Mouse (Mus musculus) lung, embryonic 14.5 days (tissue): ENCODE measurements around the gene Snf8. TPM values are rescaled to one million over a fixed set of nuclear protein-coding genes. Genes with fewer than 3 reads are reported as not detected.

ENCODE experiments used
- ATAC-seq: fragments of 200-750 bp; cut with Nextera tagmentation; 2 replicates; pipeline ENCODE4 v1.8.0; 2017; ENCODE audit warnings: mild to moderate bottlenecking, moderate TSS enrichment, moderate library complexity; ENCODE audit not compliant: insufficient read depth
- DNase-seq: peaks from one replicate; pipeline ENCODE4 v3.0.0-alpha.2; 2015
- H3K27ac ChIP-seq: fragments of 300-500 bp; sonication (generic); 2 replicates; pipeline ENCODE4 v1.5.1; 2014; ENCODE audit warnings: low read depth, mild to moderate bottlenecking, moderate library complexity
- H3K27me3 ChIP-seq: fragments of 300-500 bp; sonication (generic); 2 replicates; pipeline ENCODE4 v1.6.1; 2014; ENCODE audit warnings: low read length, control low read depth; ENCODE audit not compliant: insufficient read depth
- H3K36me3 ChIP-seq: fragments of 300-500 bp; sonication (generic); 2 replicates; pipeline ENCODE4 v1.6.1; 2014; ENCODE audit warnings: control low read depth; ENCODE audit not compliant: insufficient read depth
- H3K4me1 ChIP-seq: fragments of 300-500 bp; sonication (generic); 2 replicates; pipeline ENCODE4 v1.6.1; 2014; ENCODE audit warnings: antibody characterized with exemption, control low read depth; ENCODE audit not compliant: insufficient read depth
- H3K4me2 ChIP-seq: fragments of 300-500 bp; sonication (generic); 2 replicates; pipeline ENCODE4 v1.6.1; 2014; ENCODE audit warnings: mild to moderate bottlenecking
- H3K4me3 ChIP-seq: fragments of 300-500 bp; sonication (generic); 2 replicates; pipeline ENCODE4 v1.5.1; 2014; ENCODE audit warnings: low read depth, low read length
- H3K9ac ChIP-seq: fragments of 300-500 bp; sonication (generic); 2 replicates; pipeline ENCODE4 v1.6.1; 2014
- H3K9me3 ChIP-seq: fragments of 300-500 bp; sonication (generic); 2 replicates; pipeline ENCODE4 v1.6.1; 2016; ENCODE audit warnings: low read depth, low read length, control low read depth
- CTCF ChIP-seq: IDR thresholded peaks from 2 replicates; pipeline ENCODE4 v1.5.1; 2016; ENCODE audit warnings: antibody characterized with exemption, low read depth
- WGBS: fragments of 180-500 bp; shearing (Covaris S2); extraction: QIAGEN DNeasy Blood & Tissue Kit; methylation state at CpG from one replicate; pipeline ENCODE4 v1.1.7; 2014; 5-methylcytosine and 5-hydroxymethylcytosine counted together
- polyA plus RNA-seq: library from polyadenylated mRNA; unstranded; fragments of >200 nt; fragmentation: Nextera tagmentation; extraction: Ambion mirVana; gene quantifications from 2 replicates; pipeline ENCODE4 v1.2.1, GENCODE M21; 2014

Snf8 gene
- polyA plus RNA-seq, 1 experiment from 2014 or later, result 37.2 TPM

DNA sequence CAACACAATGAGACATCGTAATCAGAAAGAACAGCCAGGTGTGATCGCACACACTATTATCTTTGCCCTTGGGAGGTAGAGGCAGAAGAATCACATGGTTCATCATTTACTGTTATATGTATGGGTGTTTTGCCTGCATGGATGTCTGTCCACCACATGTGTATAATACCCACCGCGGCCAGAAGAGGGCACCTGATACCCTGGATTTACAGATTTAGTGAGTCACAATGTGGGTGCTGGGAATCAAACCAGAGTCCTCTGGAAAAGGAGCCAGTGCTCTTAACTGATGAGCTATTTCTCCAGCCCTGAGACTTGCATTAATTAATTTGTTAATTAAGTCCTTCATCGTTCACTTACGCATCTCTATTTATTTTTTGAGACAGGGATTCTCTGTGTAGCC, 53.3 kb downstream of the Snf8 start:
- no peak for ATAC-seq
- Histone ChIP-seq H3K27ac (no peak overlapping the region), H3K4me2 (no peak overlapping the region), H3K9ac (no peak overlapping the region), H3K9me3 (no peaks in the 10 kb centered on the region), H3K27me3 (no peaks in the 10 kb centered on the region), H3K36me3 (no peaks in the 10 kb centered on the region), H3K4me3 (no peak overlapping the region), H3K4me1 (no peaks in the 10 kb centered on the region)
- 83% methylated on average over 6 of the region's 6 CpGs for WGBS
- DNase-seq, result no peak
- TF ChIP-seq CTCF, result no peak

GRCm38 (mm10) chr11:96091073-96091472, 56.4 kb downstream of the Snf8 start:
- DNase-seq (peak; percentile 49), ATAC-seq (no peak)
- Histone ChIP-seq H3K4me2 (no peak overlapping the region), H3K27ac (no peak overlapping the region), H3K4me3 (no peak overlapping the region), H3K9ac (no peak overlapping the region), H3K9me3 (no peaks in the 10 kb centered on the region), H3K27me3 (no peaks in the 10 kb centered on the region), H3K4me1 (no peaks in the 10 kb centered on the region), H3K36me3 (no peaks in the 10 kb centered on the region)
- peak; percentile 57 for TF ChIP-seq CTCF
- WGBS, result 59% methylated on average over 2 of the region's 2 CpGs

GRCm38 (mm10) chr11:96092674-96093291, 58.1 kb downstream of the Snf8 start:
- 43% methylated on average over 7 of the region's 7 CpGs for WGBS
- Histone ChIP-seq H3K4me1 (no peaks in the 10 kb centered on the region), H3K27ac (no peak overlapping the region), H3K9me3 (no peaks in the 10 kb centered on the region), H3K4me2 (no peak overlapping the region), H3K9ac (no peak overlapping the region), H3K27me3 (no peaks in the 10 kb centered on the region), H3K36me3 (no peaks in the 10 kb centered on the region), H3K4me3 (no peak overlapping the region)
- TF ChIP-seq CTCF, result no peak
- no peak for DNase-seq
- ATAC-seq, result no peak

- H3K4me2 ChIP-seq, result no peak overlapping the region
- peak; percentile 94 for TF ChIP-seq CTCF
- WGBS, result 4% methylated on average over 3 of the region's 3 CpGs
- H3K4me1 ChIP-seq, result no peaks in the 10 kb centered on the region
- ATAC-seq (no peak), DNase-seq (peak; percentile 72)
- no peaks in the 10 kb centered on the region for H3K9me3 ChIP-seq
- no peak overlapping the region for H3K9ac ChIP-seq
- no peaks in the 10 kb centered on the region for H3K27me3 ChIP-seq
- H3K4me3 ChIP-seq, result no peak overlapping the region
- no peaks in the 10 kb centered on the region for H3K36me3 ChIP-seq
- H3K27ac ChIP-seq, result no peak overlapping the region
These were observed 58.7 kb downstream of the Snf8 start for GRCm38 (mm10) chr11:96093361-96093760.

Other genes with a start within 250 kb of the Snf8 start
- 0.37 TPM in 1 of 2 replicates, not detected in the other for gene Phospho1, start 210.4 kb upstream of the Snf8 start, polyA plus RNA-seq
- gene Gngt2, start 197.7 kb upstream of the Snf8 start, polyA plus RNA-seq, result 13.4 and 14.8 TPM in 2 replicates
- 7.2 TPM in 2 replicates for gene Abi3, start 192.4 kb upstream of the Snf8 start, polyA plus RNA-seq
- gene B4galnt2, start 120.0 kb upstream of the Snf8 start, polyA plus RNA-seq, result 0.11 and 0.18 TPM in 2 replicates
- 25.6 and 30.9 TPM in 2 replicates for gene Igf2bp1, start 28.9 kb upstream of the Snf8 start, polyA plus RNA-seq
- not detected in 2 replicates for gene Gip, start 10.3 kb upstream of the Snf8 start, polyA plus RNA-seq
- gene Ube2z, start 30.5 kb downstream of the Snf8 start, polyA plus RNA-seq, result 37.8 and 43.2 TPM in 2 replicates
- 725 and 738 TPM in 2 replicates for gene Atp5g1, start 40.8 kb downstream of the Snf8 start, polyA plus RNA-seq
- gene Calcoco2, start 77.1 kb downstream of the Snf8 start, polyA plus RNA-seq, result not detected in 2 replicates
- 0.09 TPM in 1 of 2 replicates, not detected in the other for gene Ttll6, start 98.9 kb downstream of the Snf8 start, polyA plus RNA-seq
- gene Hoxb13, start 159.4 kb downstream of the Snf8 start, polyA plus RNA-seq, result not detected in 2 replicates
- gene Hoxb9, start 236.6 kb downstream of the Snf8 start, polyA plus RNA-seq, result 0.08 and 0.22 TPM in 2 replicates
- gene Hoxb8, start 247.0 kb downstream of the Snf8 start, polyA plus RNA-seq, result 0.99 and 1.4 TPM in 2 replicates